Mouse (Mus musculus) left cerebral cortex, postnatal 36 days (tissue): ENCODE data around the gene Ushbp1. TPM values are rescaled to one million over a fixed set of nuclear protein-coding genes. Genes with fewer than 3 reads are reported as not detected.
"Not testable (repeated sequence)": the region's sequence is repeated elsewhere in the genome, so short reads cannot be mapped to it uniquely, and the experiment has no call there.

ENCODE experiments used
- DNase-seq, 2 experiments: peaks; one replicate each; pipeline ENCODE4 v3.0.0; 2021 to 2022; ENCODE audit warnings: low spot score in 2 of 2, mixed read lengths in 1 of 2
- intact Hi-C: fragments of 180-260 bp; cut with DNase I; formaldehyde crosslinking; loops from one replicate; pipeline ENCODE4 v1.15.1; 2025
- total RNA-seq, 2 experiments: library from RNA; stranded (reverse); gene quantifications; 2 replicates each; pipeline ENCODE4 v1.2.3; 2021

The Ushbp1 gene
- total RNA-seq, 2 experiments from 2014 or later = 3.4 to 4.9 TPM

DNA sequence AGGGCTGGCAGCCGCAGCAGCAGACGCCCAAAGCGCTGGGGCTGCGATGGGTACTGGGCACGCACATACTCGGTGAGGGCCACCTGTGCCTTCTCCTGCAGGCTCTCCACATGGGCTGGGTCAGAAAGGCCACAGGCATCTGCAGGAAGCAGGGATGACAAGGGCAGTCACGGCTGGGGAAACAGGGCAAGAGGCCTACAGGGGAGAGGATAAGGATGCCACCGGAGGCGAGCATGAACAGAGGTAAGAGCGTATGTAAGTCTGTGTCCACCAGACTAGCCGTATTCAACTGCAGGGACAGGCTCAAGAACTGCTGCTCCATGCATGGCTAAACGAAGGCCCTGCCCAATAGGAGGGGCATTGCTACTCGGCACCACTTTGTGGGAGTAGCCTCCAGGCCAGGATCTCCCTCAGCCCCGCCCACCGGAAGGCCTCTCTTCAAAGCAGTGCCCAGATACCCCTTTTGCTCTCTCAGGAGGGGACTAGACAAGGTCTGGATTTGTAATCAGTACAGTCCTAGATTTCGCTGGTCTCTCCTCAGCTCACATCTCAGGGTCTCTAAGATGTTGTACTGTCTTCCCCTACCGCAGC lies 20.9 kb downstream of the Ushbp1 start:
- DNase-seq = no peak
- intact Hi-C loops = no loop called here

DNA sequence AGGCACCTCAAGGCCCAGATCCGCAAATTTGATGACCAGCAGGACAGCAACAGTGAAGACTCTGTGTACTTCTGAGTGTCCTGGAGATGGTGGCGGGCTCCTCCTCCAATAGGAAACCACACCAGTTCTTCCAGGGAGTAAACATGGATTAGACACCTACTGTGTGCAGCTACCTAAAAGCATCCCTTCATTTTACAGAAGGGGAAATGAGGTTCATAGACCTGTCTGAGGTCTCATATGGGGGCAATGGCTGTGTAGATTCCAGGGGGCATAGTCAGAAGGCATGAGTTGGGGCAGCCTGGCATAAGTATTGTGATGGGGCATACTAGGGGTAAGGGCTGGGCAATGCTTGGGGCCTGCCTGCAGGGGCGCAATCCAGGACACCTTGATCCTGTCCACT lies 22.6 kb downstream of the Ushbp1 start:
- intact Hi-C loops = no loop called here
- no peak for DNase-seq

DNA sequence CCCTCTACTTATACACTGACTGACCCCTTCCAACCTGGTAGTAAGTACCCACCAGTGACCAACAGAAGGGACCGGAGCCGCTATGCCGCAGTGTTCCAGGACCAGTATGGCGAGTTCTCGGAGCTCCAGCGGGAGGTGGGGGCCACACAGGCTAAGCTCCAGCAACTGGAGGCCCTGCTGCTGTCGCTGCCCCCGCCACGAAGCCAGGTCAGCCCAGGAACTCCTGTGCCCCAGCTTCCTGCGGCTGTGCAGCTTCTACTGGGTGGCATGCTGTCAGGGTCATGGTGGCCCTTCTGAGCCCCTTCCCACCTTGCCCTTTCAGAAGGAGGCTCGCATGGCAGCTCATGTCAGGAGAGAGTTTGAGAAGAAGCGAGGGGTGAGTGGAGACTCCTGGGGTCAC lies 23.2 kb downstream of the Ushbp1 start:
- intact Hi-C loops = no loop called here
- no peak for DNase-seq

DNA sequence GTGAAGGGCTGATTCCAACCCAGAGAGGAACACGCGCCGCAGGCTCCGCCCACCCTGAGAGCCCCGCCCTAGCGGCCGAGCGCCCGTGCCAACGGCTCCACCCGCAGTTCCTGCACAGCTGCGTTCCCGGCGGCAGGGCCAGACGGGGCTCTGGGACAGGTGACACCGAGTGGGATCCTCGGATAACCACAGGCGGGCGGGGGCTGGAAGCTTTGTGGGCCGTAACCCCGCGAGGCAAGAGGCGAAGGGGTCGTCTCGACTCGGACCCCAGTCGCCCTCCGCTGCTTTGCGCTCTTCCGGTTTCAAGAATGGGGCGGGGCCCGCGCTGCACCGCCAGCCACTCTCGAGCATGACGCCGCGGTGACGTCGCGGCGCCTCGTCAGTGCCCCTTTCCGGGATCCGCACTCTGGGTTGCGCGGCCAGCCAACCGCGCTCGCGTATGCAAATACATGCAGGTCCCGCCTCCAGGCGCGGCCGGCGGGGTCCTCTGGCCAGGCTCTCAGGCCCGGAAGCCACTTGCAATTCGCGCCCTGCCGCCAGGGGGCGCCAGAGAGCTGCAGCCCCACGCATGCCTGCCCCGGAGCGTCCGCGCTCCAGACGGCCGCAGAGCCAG lies 24.3 kb downstream of the Ushbp1 start, which contains the start of gene Ocel1:
Gene Ocel1 (plus strand): TSS at position 63 of the 613 bp plus-strand sequence.
- intact Hi-C loops = no loop called here
- DNase-seq = peak; percentile 97 to 98

DNA sequence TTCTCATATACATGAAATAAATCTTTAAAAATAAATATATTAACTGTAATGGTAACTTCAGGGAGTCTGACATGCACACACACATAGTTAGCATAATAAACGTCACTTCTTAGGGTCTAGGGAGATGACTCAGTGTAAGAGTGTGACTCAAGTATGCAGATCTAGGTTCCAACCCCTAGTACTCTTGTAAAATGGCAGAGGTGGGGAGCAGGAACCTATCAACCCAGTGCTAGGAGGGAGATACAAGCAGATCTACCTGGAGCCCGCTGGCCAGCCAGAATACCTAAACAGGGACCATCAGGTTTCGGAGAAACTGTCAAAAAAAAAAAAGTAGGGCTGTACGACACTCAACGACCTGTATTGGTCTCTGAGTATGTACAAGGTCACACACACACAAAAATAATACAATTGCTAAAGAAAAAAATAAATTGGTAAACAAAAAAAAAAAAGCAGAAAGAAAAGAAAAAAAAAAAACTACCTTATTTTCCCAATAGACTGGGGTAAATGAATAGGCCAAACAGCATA lies 24.8 kb downstream of the Ushbp1 start:
- no peak for DNase-seq
- intact Hi-C loops = no loop called here

DNA sequence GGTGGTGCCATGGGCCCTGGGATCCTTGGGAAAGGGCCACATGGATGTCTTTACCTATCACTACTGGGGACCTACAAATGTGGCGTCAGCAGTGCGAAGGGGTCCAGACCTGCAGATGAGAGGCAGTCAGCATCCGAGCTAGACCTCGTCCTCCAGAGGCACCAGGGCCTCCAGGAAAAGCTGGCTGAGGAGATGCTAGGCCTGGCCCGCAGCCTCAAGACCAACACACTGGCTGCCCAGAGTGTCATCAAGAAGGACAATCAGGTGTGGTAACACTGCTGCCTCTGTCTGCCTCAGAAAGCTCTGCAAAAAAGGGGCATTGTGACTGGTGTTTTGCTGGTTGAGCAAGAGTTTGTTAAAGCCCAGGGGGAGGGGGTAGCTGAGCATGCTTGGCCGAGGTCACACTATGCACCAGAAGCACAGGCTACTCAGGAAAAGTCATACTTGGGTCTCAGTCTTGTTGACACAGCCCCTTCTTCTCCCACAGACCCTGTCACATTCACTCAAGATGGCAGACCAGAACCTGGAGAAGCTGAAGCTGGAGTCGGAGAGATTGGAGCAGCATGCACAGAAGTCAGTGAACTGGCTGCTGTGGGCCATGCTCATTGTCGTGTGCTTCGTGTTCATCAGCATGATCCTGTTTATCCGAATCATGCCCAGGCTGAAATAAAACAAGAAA lies 26.4 kb downstream of the Ushbp1 start:
- no peak for DNase-seq
- intact Hi-C loops = loop anchor here (5.0 kb wide), 1 partner anchor 472 kb away; the partner anchor contains the start of gene Rpl18a

DNA sequence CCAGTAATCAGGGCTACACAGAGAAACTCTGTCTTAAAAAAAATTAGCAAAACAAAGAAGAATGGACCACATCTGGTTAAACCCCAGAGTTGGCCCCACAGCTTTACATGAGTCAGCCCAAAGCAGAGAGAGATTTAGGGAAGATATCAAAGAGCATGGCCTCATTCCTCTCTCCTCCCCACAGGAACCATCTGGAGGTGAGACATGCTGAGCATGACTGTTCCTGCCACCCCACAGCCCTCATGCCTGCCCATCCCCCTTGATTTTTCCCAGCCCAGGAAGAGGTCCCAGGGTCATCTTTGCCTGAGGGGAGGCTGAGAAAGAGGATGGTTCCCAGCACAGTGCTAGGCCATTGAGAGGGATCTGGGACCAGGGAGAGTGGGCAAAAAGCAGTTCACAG lies 27.2 kb downstream of the Ushbp1 start:
- intact Hi-C loops = loop anchor here (5.0 kb wide), 1 partner anchor 471 kb away; the partner anchor contains the start of gene Rpl18a

DNA sequence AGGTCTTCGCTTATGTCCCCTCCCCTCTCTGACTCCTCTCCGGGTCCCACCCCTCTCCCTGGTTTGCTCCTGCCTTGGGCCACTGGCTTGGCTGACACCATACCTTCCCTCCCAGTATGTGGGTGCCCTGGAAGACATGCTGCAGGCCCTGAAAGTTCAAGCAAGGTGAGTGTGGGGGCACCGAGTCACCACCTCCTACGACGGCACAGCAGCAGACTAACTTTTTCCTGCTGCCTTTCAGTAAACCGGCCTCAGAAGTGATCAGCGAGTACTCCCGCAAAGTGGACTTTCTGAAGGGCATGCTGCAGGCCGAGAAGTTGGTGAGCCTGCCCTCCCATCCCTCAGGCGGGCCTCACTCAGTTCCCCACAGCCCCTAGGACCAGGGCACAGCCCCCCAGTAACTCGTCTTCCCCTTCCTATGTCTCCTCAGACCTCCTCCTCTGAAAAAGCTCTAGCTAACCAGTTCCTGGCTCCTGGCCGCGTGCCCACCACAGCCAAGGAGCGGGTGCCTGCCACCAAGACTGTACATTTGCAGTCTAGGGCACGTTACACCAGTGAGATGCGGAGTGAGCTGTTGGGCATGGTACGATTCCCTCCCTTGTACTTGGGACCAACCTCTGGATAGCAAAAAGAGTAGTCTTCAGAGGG lies 27.9 kb downstream of the Ushbp1 start:
- no peak for DNase-seq
- intact Hi-C loops = loop anchor here (5.0 kb wide), 1 partner anchor 470 kb away; the partner anchor contains the start of gene Rpl18a

More for the DNA sequence above, 27.2 kb downstream of the Ushbp1 start:
- DNase-seq = no peak

DNA sequence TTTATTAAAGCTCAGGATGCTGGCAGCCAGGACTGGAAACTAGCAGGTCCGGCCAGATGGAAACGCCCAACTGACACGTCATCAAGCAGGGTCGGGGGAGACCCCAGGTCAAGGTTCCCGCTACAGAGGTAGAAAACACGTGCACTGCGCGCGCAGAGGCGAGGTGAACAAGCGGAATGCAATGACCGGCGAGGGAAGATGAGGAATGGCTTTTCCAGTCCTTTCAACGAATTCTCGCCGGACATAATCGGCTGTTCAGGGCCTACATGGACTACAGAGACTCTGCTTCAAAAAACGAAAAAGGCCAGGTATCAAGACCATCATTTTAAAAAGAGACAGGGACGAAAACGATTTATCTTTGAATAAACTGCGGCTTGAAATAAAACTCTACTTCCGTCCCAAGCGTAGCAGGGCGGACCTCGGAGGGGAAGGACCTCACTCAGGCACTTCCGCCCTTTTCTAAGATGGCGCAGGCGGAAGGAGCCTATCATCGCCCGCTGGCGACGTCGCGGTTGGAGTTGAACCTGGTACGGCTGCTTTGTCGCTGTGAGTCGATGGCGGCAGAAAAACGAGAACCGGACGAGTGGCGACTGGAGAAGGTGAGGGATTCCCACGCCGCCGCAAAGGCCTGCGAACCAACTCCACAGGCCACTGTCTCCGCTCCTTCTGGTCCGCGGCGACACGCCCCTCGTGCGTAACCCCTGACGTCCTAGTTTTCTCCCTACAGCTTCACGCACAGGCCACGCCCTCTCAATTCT lies 28.7 kb downstream of the Ushbp1 start, which contains the start of gene Use1:
Gene Use1 (plus strand): TSS at position 78 of the 758 bp plus-strand sequence.
- peak; percentile 93 to 94 for DNase-seq
- intact Hi-C loops = loop anchor here (5.0 kb wide), 1 partner anchor 470 kb away; the partner anchor contains the start of gene Rpl18a

DNA sequence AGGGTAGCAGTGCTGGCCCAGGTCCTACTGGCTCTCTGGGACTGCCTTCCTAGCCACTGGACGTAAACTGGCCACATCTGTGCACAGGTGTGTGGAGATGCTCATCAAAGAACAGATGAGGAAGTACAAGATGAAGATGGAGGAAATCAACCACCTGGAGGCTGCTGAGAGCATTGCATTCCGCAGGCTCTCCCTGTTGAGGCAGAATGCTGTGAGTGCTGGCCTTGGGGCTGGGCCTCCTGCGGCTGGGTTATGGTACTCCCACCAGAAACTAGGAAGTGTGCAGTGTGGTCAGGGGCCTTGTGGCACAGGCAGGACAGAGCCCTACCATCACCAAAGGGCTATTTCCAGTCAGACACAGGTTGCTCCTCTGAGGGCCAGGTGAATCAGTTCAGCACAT lies 37.6 kb downstream of the Ushbp1 start:
- intact Hi-C loops = no loop called here
- no peak for DNase-seq

DNA sequence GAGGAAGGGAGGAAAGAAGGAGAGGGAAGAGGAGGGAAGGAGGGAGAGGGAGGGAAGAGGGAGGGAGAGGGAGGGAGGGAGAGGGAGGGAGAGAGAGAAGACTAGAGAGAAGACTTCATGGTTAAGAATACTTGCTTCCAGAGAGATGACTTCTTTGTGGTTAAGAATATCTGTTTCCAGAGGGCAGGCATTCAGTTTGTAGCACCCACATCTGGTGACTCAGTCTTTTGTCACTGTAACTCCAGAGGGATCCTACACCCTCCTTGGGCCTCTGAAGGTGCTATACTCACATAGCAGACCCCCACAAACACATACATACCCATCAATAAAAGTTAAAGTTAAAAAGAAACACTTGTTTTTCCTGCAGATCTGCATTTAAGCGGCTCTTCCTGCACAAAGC lies 44.1 kb downstream of the Ushbp1 start:
- DNase-seq = no peak
- intact Hi-C loops = no loop called here

DNA sequence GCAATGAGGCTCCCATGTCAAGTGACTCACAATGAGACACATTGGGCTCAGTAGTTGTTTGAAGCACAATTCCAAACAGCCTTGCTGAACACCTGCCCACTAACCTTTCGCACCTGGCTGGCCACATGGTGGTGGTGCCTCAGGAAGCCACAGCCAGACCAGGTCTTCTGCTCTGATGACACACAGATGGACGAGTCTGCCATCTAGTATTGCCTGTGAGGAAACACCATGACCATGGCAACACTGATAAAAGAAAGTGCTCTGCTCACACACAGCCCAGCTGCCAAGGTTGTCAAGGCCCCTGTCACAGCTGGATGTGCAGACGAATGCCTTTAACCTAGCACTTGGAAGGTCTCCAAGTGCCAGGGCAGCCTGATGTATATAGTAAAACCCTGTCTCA lies 44.5 kb downstream of the Ushbp1 start:
- intact Hi-C loops = no loop called here
- DNase-seq = no peak

DNA sequence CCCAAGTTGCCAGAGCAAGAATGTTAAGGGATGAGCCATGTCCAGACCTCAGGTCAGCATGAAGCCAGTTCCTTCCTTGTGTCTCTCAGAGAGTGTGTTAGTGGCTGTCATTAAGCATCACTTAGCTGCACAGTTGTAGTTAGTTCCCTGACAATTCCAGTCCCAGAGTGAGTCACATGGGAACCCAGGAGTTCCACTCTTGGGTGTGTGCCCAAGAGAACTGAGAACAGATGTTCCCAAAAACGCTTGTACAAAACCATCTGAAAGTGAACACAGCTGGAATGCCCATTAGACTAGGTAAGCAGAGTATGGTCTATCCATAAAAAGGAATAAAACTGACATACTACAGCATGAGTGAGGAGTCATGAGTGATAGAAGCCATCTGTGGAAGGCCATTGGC lies 49.0 kb downstream of the Ushbp1 start:
- intact Hi-C loops = no loop called here
- no peak for DNase-seq

DNA sequence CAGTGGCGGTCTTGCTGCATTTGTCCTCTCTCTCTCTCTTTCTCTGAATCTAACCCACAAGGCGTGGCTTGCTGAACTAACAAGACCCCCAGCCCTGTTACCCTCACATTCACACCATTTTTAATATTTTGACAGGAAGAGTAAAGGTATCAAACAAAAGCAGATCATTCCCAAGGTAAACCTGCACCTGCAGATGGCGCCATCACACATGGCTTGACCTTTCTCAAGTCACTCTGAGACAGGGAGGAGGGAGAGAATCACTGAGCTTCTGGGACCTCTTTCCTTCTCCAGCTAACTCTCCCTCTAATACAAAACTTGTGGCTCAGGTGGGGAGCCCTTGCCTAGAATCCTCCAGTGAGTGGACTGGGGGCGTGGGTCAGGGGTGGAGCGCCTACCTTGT lies 55.0 kb downstream of the Ushbp1 start:
- no peak for DNase-seq
- intact Hi-C loops = no loop called here

DNA sequence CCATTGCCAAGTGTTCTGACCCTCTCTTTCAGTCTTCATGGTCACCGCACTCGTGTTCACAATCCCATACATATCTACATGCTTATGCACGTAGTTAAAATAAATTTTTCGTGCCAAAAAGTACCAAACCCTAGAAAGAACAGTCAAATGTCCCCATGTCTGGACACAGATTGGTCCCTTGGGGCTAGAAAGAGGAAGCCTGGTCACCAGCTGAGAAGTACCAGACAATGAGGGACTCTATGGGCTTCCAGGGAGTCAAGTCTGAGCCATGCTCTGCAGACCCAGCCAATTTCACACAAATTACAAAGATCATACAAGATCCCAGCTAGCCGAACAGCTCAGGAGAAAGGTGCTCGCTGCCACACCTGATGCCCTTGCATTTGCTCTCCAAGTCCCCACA lies 57.8 kb downstream of the Ushbp1 start:
- DNase-seq, intact Hi-C loops: not testable (repeated sequence)
